Mouse (Mus musculus) lung, embryonic 15.5 days (tissue): ENCODE measurements at regions not wholly inside any gene's neighbourhood (a gene's known extent, or its start where the extent isn't known, plus 50 kb on each side); places are given as distances from the start of the nearest gene placed in this dataset.

Experiments
- ATAC-seq: fragments of 200-750 bp; cut with Nextera tagmentation; 2 replicates; pipeline ENCODE4 v1.8.0; 2017; ENCODE audit warnings: moderate number of reproducible peaks, borderline replicate concordance; ENCODE audit not compliant: low FRiP score, low TSS enrichment; ENCODE audit errors: extremely low read depth
- H3K27ac ChIP-seq: fragments of 300-500 bp; sonication (generic); 2 replicates; pipeline ENCODE4 v1.5.1; 2015; ENCODE audit warnings: moderate library complexity, mild to moderate bottlenecking, inconsistent platforms
- H3K27me3 ChIP-seq: fragments of 300-500 bp; sonication (generic); 2 replicates; pipeline ENCODE4 v1.6.1; 2015; ENCODE audit warnings: inconsistent platforms
- H3K36me3 ChIP-seq: fragments of 300-500 bp; sonication (generic); 2 replicates; pipeline ENCODE4 v1.6.1; 2015; ENCODE audit warnings: inconsistent platforms
- H3K4me1 ChIP-seq: fragments of 300-500 bp; sonication (generic); 2 replicates; pipeline ENCODE4 v1.6.1; 2015; ENCODE audit warnings: inconsistent platforms
- H3K4me2 ChIP-seq: fragments of 300-500 bp; sonication (generic); 2 replicates; pipeline ENCODE4 v1.6.1; 2015; ENCODE audit warnings: inconsistent platforms, mild to moderate bottlenecking, moderate library complexity
- H3K4me3 ChIP-seq: fragments of 300-500 bp; sonication (generic); 2 replicates; pipeline ENCODE4 v1.5.1; 2015; ENCODE audit warnings: mild to moderate bottlenecking, inconsistent platforms
- H3K9ac ChIP-seq: fragments of 300-500 bp; sonication (generic); 2 replicates; pipeline ENCODE4 v1.6.1; 2015; ENCODE audit warnings: inconsistent platforms
- H3K9me3 ChIP-seq: fragments of 300-500 bp; sonication (generic); 2 replicates; pipeline ENCODE4 v1.6.1; 2016; ENCODE audit warnings: inconsistent platforms
- WGBS: fragments of 180-500 bp; shearing (Covaris S2); methylation state at CpG from one replicate; pipeline ENCODE4 v1.1.7; 2015; 5-methylcytosine and 5-hydroxymethylcytosine counted together

DNA sequence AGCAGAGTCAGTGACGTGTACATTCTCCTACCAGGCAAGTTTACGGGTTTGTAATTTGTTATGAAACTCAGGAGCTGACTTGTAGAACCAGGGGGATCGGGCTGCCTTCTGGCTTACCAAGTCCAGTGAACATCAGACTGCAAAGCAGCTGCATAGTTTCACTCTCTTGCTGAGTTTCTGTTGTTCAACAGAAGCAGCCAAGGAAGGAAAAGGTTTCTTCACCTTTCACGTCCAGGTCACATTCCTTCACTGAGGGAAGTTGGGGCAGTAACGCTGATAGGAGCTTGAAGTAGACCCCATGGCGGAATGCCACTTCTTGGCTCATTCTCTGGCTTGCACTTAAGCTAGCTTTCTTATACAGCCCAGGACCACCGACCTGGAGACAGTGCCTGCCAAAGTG, 77.3 kb upstream of the Spred1 start:
- Histone ChIP-seq H3K4me1 (peaks cover 10% of the 10 kb centered on the region), H3K27me3 (no peaks in the 10 kb centered on the region), H3K36me3 (no peaks in the 10 kb centered on the region), H3K4me3 (no peak overlapping the region), H3K27ac (no peak overlapping the region), H3K9me3 (no peaks in the 10 kb centered on the region), H3K4me2 (no peak overlapping the region), H3K9ac (no peak overlapping the region)
- 55% methylated on average over 7 of the region's 7 CpGs for WGBS
- no peak for ATAC-seq

DNA sequence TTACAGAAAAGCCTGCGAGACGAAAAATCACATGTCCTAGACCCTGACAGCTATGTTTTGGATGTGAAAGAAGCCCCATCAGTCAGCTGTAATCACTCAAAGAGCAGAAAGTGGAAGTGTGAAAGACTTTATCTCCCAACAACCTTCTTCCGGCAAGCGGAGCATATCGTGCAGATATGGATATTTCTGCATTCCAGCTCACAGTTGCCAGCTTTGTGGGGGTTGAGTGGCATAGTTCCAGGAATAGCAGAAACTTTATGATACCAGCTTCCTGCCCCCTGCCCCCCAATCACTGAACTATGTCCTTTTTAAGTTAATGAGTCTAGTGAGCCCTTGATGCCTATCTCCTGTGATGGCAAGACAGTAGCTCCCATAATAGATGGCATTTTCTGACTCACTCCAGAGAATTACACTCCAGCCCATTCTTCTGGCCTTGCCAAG, 72.9 kb upstream of the Spred1 start:
- peaks cover 10% of the 10 kb centered on the region for H3K4me1 ChIP-seq
- WGBS, result 29% methylated on average over 5 of the region's 5 CpGs

DNA sequence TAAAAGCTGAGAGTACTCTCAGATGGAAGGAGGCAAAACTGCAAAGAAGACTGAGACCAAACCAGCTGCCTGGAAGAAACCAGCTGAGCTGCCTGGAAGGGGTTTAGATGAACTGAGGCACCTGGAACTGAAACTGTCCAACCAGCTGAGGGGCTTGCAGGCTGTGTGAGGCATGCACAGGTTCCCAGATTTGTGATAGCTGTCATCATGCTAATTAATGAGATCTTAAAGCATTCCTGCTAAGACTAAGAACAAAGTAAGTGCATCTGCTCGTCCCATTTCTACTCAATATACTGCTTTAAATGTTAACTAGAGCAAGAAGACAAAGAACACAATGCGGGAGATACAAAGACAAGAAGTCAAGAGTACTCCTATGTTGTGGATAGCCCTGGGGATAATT, 71.1 kb upstream of the Spred1 start:
- no peak for ATAC-seq
- no peak overlapping the region for H3K27ac ChIP-seq
- no peaks in the 10 kb centered on the region for H3K36me3 ChIP-seq
- peaks cover 10% of the 10 kb centered on the region for H3K4me1 ChIP-seq
- 84% methylated on average over 2 of the region's 2 CpGs for whole genome bisulfite sequencing
- no peak overlapping the region for H3K4me2 ChIP-seq
- no peak overlapping the region for H3K4me3 ChIP-seq
- H3K9ac ChIP-seq, result no peak overlapping the region
- no peaks in the 10 kb centered on the region for H3K27me3 ChIP-seq
- H3K9me3 ChIP-seq, result no peaks in the 10 kb centered on the region

More for the DNA sequence above, 72.9 kb upstream of the Spred1 start:
- Histone ChIP-seq H3K4me3 (no peak overlapping the region), H3K27me3 (no peaks in the 10 kb centered on the region), H3K4me2 (no peak overlapping the region), H3K9me3 (no peaks in the 10 kb centered on the region), H3K9ac (no peak overlapping the region), H3K36me3 (no peaks in the 10 kb centered on the region), H3K27ac (no peak overlapping the region)
- peak; percentile 23; the same call in 1 of the 2 replicates for ATAC-seq

DNA sequence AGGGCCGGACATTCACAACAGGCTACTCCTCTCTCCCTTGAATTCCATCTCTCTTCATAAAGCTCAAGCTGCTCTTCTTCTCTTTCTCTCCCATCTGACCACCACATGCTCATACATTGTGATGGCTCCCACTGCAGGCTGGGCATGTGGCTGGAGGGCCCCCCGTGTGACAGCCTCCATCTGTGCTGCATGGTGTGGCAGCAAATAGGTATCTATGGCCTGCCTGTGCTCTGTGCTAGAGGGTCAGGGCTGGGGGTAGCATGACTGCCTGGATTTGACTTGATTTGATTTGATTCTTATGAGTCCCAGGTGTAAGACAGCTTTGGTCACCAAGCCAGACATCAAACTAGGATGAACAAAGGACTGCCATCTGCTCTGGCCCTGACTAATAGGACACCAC, 57.0 kb upstream of the Spred1 start:
- no peaks in the 10 kb centered on the region for H3K27me3 ChIP-seq
- H3K9me3 ChIP-seq, result no peaks in the 10 kb centered on the region
- no peak overlapping the region for H3K9ac ChIP-seq
- WGBS, result 71% methylated on average over 2 of the region's 2 CpGs
- H3K36me3 ChIP-seq, result no peaks in the 10 kb centered on the region
- H3K4me2 ChIP-seq, result no peak overlapping the region
- no peak overlapping the region for H3K27ac ChIP-seq
- ATAC-seq, result no peak
- H3K4me1 ChIP-seq, result no peaks in the 10 kb centered on the region
- no peak overlapping the region for H3K4me3 ChIP-seq

DNA sequence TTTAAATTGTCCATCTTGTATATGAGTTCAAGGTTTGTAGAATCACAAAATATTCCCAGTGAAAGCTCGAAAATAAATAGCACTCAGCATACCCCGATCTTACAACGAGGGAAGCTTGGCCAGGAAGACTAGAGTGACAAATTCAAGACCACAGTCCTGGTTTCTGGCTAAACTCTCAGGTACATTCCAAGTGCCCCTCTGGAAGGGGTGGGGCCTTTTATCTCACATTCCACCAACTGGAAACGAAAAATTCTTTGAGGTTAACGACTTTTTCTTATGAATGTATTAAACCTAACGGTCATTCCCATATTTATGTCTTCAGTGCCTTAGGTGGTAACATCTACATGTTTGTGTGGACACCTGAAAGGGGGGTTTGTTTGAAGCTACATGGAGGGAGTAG, 50.8 kb upstream of the Spred1 start:
- Histone ChIP-seq H3K9me3 (no peaks in the 10 kb centered on the region), H3K27ac (0 out of 2 replicates have a peak overlapping the region, but pooled peaks have one; percentile 11), H3K9ac (no peak overlapping the region), H3K36me3 (no peaks in the 10 kb centered on the region), H3K4me2 (no peak overlapping the region), H3K4me1 (peaks cover 12% of the 10 kb centered on the region), H3K27me3 (no peaks in the 10 kb centered on the region), H3K4me3 (no peak overlapping the region)
- 51% methylated on average over 6 of the region's 6 CpGs for whole genome bisulfite sequencing
- no peak for ATAC-seq

DNA sequence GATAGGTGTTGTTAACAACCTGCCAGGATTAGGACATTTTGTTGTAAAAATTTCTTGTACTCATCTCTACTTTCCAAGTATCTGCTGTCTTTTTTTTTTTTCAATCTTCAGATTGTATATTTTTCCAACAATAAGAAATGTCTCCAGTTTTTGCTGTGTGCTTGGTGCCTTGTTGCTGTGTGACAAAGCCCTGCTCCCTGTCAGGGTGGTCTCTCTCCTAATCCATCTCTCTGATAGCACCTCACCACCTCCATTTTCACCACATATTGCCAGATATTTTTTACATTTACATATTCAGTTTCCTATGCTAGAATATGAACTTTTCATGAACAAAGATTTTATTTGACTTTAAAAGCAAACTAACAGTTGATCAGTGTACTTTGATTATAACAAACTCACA, 50.1 kb upstream of the Spred1 start:
- no peak overlapping the region for H3K4me2 ChIP-seq
- H3K9ac ChIP-seq, result no peak overlapping the region
- H3K9me3 ChIP-seq, result no peaks in the 10 kb centered on the region
- ATAC-seq, result no peak; the same call in 1 of the 2 replicates
- no peaks in the 10 kb centered on the region for H3K36me3 ChIP-seq
- H3K4me3 ChIP-seq, result no peak overlapping the region
- 0 out of 2 replicates have a peak overlapping the region, but pooled peaks have one; percentile 11 for H3K27ac ChIP-seq
- H3K4me1 ChIP-seq, result peaks cover 12% of the 10 kb centered on the region
- H3K27me3 ChIP-seq, result no peaks in the 10 kb centered on the region
